Mouse (Mus musculus) spleen, adult 2 months (tissue): ENCODE results near the gene Raver1.

ENCODE experiments used
- CTCF ChIP-seq: fragments of 200-500 bp; IDR thresholded peaks from 2 replicates; pipeline ENCODE4 v1.5.1; 2011; ENCODE audit warnings: mild to moderate bottlenecking, inconsistent platforms; ENCODE audit not compliant: insufficient read depth, insufficient read length, insufficient replicate concordance; ENCODE audit errors: extremely low read depth
- POLR2A ChIP-seq: fragments of 200-500 bp; IDR thresholded peaks from 2 replicates; pipeline ENCODE4 v1.6.1; 2011; ENCODE audit warnings: low read depth, low read length, inconsistent platforms

DNA sequence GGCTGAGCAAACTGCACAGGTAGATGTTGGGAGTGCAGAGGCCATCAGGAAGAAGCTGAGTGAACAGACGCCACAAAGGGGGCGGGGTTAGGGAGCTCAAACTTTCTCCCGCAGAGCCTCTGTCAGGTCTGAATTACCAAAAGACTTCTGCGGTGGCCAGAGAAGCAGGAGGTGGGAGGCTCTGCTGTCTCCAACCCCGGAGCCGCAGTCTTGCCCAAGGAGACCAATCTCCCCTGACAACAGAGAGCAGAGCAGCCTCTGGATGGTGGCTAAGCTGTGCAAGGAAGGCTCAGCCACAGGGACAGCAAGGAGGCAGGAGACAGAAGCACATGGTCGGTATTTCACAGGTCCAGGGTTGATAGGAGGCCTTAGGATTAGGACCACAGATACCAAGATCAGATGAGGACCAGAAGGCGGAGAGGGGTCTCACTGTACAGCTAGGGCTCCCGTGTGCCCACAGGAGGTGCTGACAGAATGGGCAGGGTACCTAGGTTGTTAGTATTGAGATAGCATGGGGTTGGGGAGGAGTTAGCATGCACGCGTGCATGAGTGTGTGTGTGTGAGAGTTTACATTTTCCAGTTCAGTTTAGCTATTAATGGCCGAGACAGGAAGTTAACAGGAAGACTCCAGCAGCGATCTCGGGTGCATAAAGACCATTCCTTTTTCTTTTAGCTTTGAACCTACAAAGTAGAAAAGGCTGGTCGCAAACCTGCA, 8.8 kb upstream of the Raver1 start:
- TF ChIP-seq CTCF (no peak), POLR2A (no peak)
